Mouse (Mus musculus) E14TG2a.4 (cell line): Measurements from ENCODE around the gene Tecpr2.

ENCODE experiments used
- H3K27me3 ChIP-seq: 2 replicates; pipeline ENCODE4 v1.6.1; 2014; ENCODE audit warnings: low read length, control low read depth; ENCODE audit not compliant: insufficient read depth
- H3K36me3 ChIP-seq: 2 replicates; pipeline ENCODE4 v1.6.1; 2014; ENCODE audit warnings: low read length, control low read depth; ENCODE audit not compliant: insufficient read depth
- H3K4me1 ChIP-seq: replicated peaks from 2 replicates; pipeline ENCODE4 v1.6.1; 2014; ENCODE audit warnings: low read depth, low read length, control low read depth
- H3K4me3 ChIP-seq: replicated peaks from 2 replicates; pipeline ENCODE4 v1.5.1; 2014; ENCODE audit warnings: mild to moderate bottlenecking, low read length
- H3K9me3 ChIP-seq: 2 replicates; pipeline ENCODE4 v1.6.1; 2014; ENCODE audit warnings: low read length, control low read depth
- CTCF ChIP-seq: conservative IDR thresholded peaks from 2 replicates; pipeline ENCODE4 v1.5.1; 2014; ENCODE audit warnings: low read length
- NANOG ChIP-seq: IDR thresholded peaks from 2 replicates; pipeline ENCODE4 v1.6.1; 2014; ENCODE audit warnings: borderline replicate concordance, low read length, mixed read lengths
- POU5F1 ChIP-seq: IDR thresholded peaks from 2 replicates; pipeline ENCODE4 v1.6.1; 2014; ENCODE audit warnings: low read length, borderline replicate concordance

Gene Tecpr2

DNA sequence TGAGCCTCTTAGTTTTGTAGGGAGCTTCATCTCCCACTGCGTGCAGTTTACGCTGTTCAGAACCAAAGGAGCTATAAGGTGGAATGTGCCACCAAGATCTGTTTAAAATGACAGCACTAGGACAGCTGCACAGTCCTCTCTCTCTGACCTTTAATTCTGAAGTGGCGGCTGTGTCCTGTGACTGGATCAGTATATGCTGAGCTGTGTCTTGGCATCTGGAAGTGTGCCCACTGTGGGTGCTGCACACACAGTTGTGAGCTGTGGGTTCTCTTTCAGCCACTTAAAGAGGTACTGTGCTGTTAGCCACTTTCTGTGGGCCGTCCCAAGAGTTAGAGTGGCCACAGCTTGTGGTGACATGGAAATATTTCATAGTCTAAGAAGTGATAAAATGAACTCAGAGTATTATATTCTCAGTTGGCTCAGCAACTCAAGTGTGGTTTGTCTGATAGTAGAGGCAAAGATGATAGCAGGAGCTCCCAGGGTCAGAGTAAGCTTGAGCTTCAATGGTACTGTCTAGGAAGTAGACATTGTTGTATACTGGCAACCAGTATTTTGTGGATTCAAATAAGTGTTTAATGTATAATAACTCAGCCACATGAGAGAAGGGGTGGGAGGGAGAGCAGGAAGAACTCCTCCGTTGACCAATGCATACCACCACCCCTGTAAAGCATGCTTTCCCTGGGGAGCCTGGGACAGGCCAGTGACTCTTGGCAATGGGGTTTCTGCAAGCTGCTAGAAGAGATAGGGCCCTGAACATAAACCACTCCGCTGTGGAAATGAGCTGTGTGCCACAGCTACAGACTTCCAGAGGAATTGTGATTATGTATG lies 59.2 kb downstream of the Tecpr2 start:
- H3K27me3 ChIP-seq, result no peaks in the 10 kb centered on the region
- peaks cover 56% of the 10 kb centered on the region for H3K36me3 ChIP-seq
- TF ChIP-seq CTCF, result no peak
- no peak for TF ChIP-seq POU5F1
- no peak for TF ChIP-seq NANOG
- H3K4me1 ChIP-seq, result no peaks in the 10 kb centered on the region
- no peak overlapping the region for H3K4me3 ChIP-seq
- no peaks in the 10 kb centered on the region for H3K9me3 ChIP-seq

- no peaks in the 10 kb centered on the region for H3K27me3 ChIP-seq
- no peaks in the 10 kb centered on the region for H3K9me3 ChIP-seq
- H3K36me3 ChIP-seq, result peaks cover 52% of the 10 kb centered on the region
- no peak overlapping the region for H3K4me3 ChIP-seq
- TF ChIP-seq NANOG (no peak), CTCF (no peak), POU5F1 (no peak)
- no peaks in the 10 kb centered on the region; the same call in 1 of the 2 replicates for H3K4me1 ChIP-seq
Measured at GRCm38 (mm10) chr12:110948910-110949201, 59.8 kb downstream of the Tecpr2 start.

GRCm38 (mm10) chr12:110949410-110949809 lies 60.3 kb downstream of the Tecpr2 start:
- TF ChIP-seq NANOG (no peak), POU5F1 (no peak), CTCF (no peak)
- Histone ChIP-seq H3K4me3 (no peak overlapping the region), H3K4me1 (no peaks in the 10 kb centered on the region; the same call in 1 of the 2 replicates), H3K36me3 (peaks cover 50% of the 10 kb centered on the region), H3K27me3 (no peaks in the 10 kb centered on the region), H3K9me3 (no peaks in the 10 kb centered on the region)

DNA sequence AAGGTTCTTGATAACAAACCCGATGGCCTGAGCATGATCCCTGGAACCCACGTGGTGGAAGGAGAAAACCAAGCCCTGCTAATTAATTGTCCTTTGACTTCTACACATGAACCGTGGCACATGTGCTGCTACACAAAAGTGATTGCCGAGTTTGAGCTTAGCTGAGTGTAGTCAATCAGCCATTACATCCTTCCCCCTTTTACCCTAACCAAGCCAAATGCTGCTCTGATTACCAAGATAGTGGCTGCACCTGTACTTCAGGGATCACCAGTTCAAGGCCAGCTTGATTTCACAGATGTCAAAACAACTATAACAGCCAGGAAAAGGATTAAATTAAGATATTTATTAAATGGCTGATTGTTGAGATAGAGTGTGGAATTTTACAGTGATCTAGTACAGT lies 61.1 kb downstream of the Tecpr2 start:
- no peak overlapping the region for H3K4me3 ChIP-seq
- peaks cover 45% of the 10 kb centered on the region for H3K36me3 ChIP-seq
- H3K4me1 ChIP-seq, result no peaks in the 10 kb centered on the region; the same call in 1 of the 2 replicates
- H3K27me3 ChIP-seq, result no peaks in the 10 kb centered on the region
- no peak for TF ChIP-seq CTCF
- TF ChIP-seq NANOG, result no peak
- TF ChIP-seq POU5F1, result no peak
- H3K9me3 ChIP-seq, result no peaks in the 10 kb centered on the region

GRCm38 (mm10) chr12:110951236-110951635 lies 62.2 kb downstream of the Tecpr2 start:
- Histone ChIP-seq H3K4me1 (no peaks in the 10 kb centered on the region; the same call in 1 of the 2 replicates), H3K36me3 (peaks cover 36% of the 10 kb centered on the region), H3K27me3 (no peaks in the 10 kb centered on the region), H3K4me3 (no peak overlapping the region), H3K9me3 (no peaks in the 10 kb centered on the region)
- TF ChIP-seq CTCF (no peak), POU5F1 (no peak), NANOG (no peak)

DNA sequence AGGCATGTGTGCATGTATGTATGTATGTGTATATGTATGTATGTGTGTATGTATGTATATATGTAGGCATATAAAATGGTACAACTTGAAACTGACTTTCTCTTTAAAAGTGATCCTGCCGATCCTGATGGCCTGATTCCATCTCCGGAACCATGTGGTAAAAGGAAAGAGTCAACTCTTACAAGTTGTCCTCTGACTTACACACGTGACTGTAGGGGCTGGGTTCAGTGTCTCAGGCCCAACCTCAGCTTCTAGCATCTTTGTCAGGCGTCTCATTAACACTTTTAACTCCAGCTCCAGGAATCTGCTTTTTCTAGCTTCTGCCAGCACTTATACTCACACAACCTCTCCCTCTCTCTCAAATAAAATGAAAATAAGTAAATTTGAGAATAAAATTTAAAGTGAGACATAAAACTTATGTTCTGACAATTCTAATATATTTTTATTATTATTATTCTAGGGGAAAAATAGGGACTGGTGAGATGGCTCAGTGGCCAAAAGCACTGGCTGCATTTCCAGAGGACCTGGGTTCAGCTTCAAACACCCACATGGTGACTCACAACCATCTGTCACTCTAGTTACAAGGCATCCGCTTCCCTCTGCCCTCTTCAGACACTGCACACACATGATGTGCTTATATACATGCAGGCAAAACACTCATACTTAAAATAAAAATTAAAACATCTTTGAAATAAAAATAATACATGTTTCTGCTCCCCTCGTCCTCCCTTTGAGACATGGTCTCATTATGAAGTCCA lies 63.7 kb downstream of the Tecpr2 start:
- Histone ChIP-seq H3K27me3 (no peaks in the 10 kb centered on the region), H3K9me3 (no peaks in the 10 kb centered on the region), H3K4me3 (no peak overlapping the region), H3K4me1 (no peaks in the 10 kb centered on the region; the same call in 1 of the 2 replicates), H3K36me3 (peaks cover 29% of the 10 kb centered on the region)
- TF ChIP-seq NANOG (no peak), POU5F1 (no peak), CTCF (no peak)

GRCm38 (mm10) chr12:110953443-110953842 lies 64.4 kb downstream of the Tecpr2 start:
- Histone ChIP-seq H3K36me3 (peaks cover 23% of the 10 kb centered on the region), H3K4me3 (no peak overlapping the region), H3K9me3 (no peaks in the 10 kb centered on the region), H3K27me3 (no peaks in the 10 kb centered on the region), H3K4me1 (no peaks in the 10 kb centered on the region; the same call in 1 of the 2 replicates)
- TF ChIP-seq NANOG (no peak), CTCF (no peak), POU5F1 (no peak)

DNA sequence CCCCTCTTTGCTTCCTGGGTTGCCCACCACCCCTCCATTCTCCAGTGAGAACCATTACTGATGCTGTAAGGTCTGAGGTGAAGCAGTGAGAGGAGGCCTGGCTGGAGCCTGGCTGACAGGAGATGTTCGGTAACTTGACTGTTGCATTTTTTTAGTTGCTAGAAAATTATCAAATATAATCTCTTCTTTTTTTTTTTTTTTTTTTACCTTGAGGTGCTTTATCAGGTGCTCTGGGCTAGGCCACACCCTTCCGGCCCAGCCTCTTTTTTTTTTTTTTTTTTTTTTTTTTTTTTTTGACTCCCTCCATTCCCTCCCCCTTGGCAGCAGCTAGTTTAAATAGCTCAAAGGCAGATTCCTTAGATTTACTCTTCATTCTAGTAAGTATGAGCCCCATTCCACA lies 64.8 kb downstream of the Tecpr2 start:
- Histone ChIP-seq H3K4me1 (no peaks in the 10 kb centered on the region; the same call in 1 of the 2 replicates), H3K9me3 (no peaks in the 10 kb centered on the region), H3K27me3 (no peaks in the 10 kb centered on the region), H3K4me3 (no peak overlapping the region), H3K36me3 (peaks cover 18% of the 10 kb centered on the region)
- TF ChIP-seq CTCF (no peak), NANOG (no peak), POU5F1 (no peak)
